Mouse (Mus musculus) liver, embryonic 14.5 days (tissue): ENCODE measurements at regions not wholly inside any gene's neighbourhood (a gene's known extent, or its start where the extent isn't known, plus 50 kb on each side); places are given as distances from the start of the nearest gene placed in this dataset.

Experiments
- CTCF ChIP-seq: IDR thresholded peaks from 2 replicates; pipeline ENCODE4 v1.5.1; 2016; ENCODE audit warnings: antibody characterized with exemption, low read depth, control low read depth
- EP300 ChIP-seq: IDR thresholded peaks from 2 replicates; pipeline ENCODE4 v1.6.1; 2016; ENCODE audit warnings: antibody characterized with exemption, low read depth

- TF ChIP-seq CTCF (no peak), EP300 (no peak)
Observed at GRCm38 (mm10) chr16:44630861-44631260, 72.2 kb upstream of the Boc start.
